Comparison of ENCODE assay signal across 23 mouse cellular contexts in the genomic region with DNA sequence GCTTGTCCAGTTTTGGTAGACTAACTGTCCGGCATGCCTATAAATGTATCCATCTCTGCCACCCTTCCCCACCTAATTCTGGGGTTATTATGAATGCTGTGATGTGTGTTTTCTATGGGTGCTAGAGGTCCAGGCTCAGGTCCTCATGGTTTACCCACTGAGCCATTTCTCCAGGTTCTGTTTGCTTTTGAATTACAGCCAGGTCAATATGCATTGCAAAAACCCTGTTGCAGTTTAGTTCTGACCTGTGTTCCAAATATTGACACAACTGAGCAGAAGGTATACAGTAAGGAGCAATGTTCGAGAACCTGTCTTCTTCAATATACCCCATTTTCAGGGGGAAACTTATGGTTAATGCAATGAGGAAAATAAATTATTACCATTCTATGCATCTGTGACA.
A peak's percentile ranks its signal among the peaks of the same experiment; 100 is the strongest.
DNase-seq lines count a peak whose midpoint lies in the region; ATAC-seq and TF ChIP-seq lines count a peak whose summit lies in the region.
"Had no signal": no experiment of that assay in that cellular context is flagged by ENCODE, and none has a peak within 500 bp of the region (broad histone marks: within the 10 kb centered on the region; RNA-seq: fewer than 3 reads in every experiment).

No protein-coding gene starts in this region.

- peak; percentile 12 for DNase-seq in heart, adult 11 months
- no peak for DNase-seq in heart, adult 18-20 months
- no peak for DNase-seq in liver
- DNase-seq in liver, postnatal 0 days: no peak
- DNase-seq: adrenal gland, adult 8-10 months; adrenal gland, postnatal 14 days; adrenal gland, postnatal 36 days; B cell, adult 2 months; cerebellum, adult 11-12 months; cerebellum, adult 2 months; cerebellum, adult 9-10 months; cerebellum, postnatal 10 days; cerebellum, postnatal 25 days had no signal

- H3K4me1 ChIP-seq in liver, embryonic 15.5 days (replicated peaks): no peaks in the 10 kb centered on the region
- no peaks in the 10 kb centered on the region; the same call in 1 of the 2 replicates for H3K4me1 ChIP-seq in liver, postnatal 0 days (ENCODE audit: insufficient read depth)
- H3K4me1 ChIP-seq: embryonic facial prominence, embryonic 10.5 days; embryonic facial prominence, embryonic 12.5 days; forebrain, embryonic 13.5 days had no signal

- ATAC-seq in liver, embryonic 15.5 days (ENCODE audit: insufficient read depth): 0 out of 2 replicates have a peak, but pooled peaks have one; percentile 15
- peak; percentile 75 for ATAC-seq in liver, postnatal 0 days
- ATAC-seq: activated CD4-positive, CD25-positive, alpha-beta regulatory T cell, adult 4 months; CD4-positive, CD25-positive, alpha-beta regulatory T cell, adult 4 months; forebrain, embryonic 13.5 days; forebrain, embryonic 15.5 days; Patski had no signal

- H3K4me2 ChIP-seq in liver, embryonic 15.5 days: no peak overlapping the region
- no peak overlapping the region for H3K4me2 ChIP-seq in liver, postnatal 0 days (ENCODE audit: low read depth, low read length)
- H3K4me2 ChIP-seq: embryonic facial prominence, embryonic 12.5 days; forebrain, embryonic 13.5 days; forebrain, embryonic 15.5 days had no signal

- H3K27ac ChIP-seq in liver, embryonic 15.5 days (replicated peaks): no peak overlapping the region
- no peak overlapping the region for H3K27ac ChIP-seq in liver, postnatal 0 days (ENCODE audit: low read depth)
- H3K27ac ChIP-seq: embryonic facial prominence, embryonic 10.5 days; embryonic facial prominence, embryonic 12.5 days; forebrain, embryonic 13.5 days; forebrain, embryonic 15.5 days had no signal

- TF ChIP-seq CTCF in liver, postnatal 0 days (IDR thresholded peaks at IDR 0.05; ENCODE audit: low read depth): no peak

- H3K9me3 ChIP-seq in liver, embryonic 15.5 days (replicated peaks): no peaks in the 10 kb centered on the region
- H3K9me3 ChIP-seq in liver, postnatal 0 days (ENCODE audit: low read length): no peaks in the 10 kb centered on the region
- H3K9me3 ChIP-seq: embryonic facial prominence, embryonic 10.5 days; embryonic facial prominence, embryonic 12.5 days; forebrain, embryonic 13.5 days; forebrain, embryonic 15.5 days; G1E had no signal

- H3K9ac ChIP-seq in liver, embryonic 15.5 days: no peak overlapping the region
- no peak overlapping the region for H3K9ac ChIP-seq in liver, postnatal 0 days (replicated peaks)
- H3K9ac ChIP-seq: embryonic facial prominence, embryonic 12.5 days; forebrain, embryonic 13.5 days; forebrain, embryonic 15.5 days had no signal

- no peaks in the 10 kb centered on the region for H3K36me3 ChIP-seq in liver, embryonic 15.5 days (replicated peaks)
- no peaks in the 10 kb centered on the region for H3K36me3 ChIP-seq in liver, postnatal 0 days (replicated peaks; ENCODE audit: insufficient read depth, low read length)
- H3K36me3 ChIP-seq: embryonic facial prominence, embryonic 10.5 days; embryonic facial prominence, embryonic 12.5 days; G1E had no signal

- H3K27me3 ChIP-seq in liver, embryonic 15.5 days: no peaks in the 10 kb centered on the region
- H3K27me3 ChIP-seq in liver, postnatal 0 days (ENCODE audit: insufficient read depth, low read length): no peaks in the 10 kb centered on the region
- H3K27me3 ChIP-seq: CH12.LX; embryonic facial prominence, embryonic 12.5 days; forebrain, embryonic 13.5 days; forebrain, embryonic 15.5 days; Patski had no signal

- no peak for TF ChIP-seq EP300 in liver, postnatal 0 days (IDR thresholded peaks at IDR 0.05; ENCODE audit: low read depth)

- 54% methylated on average over 2 of the region's 2 CpGs for WGBS in liver, embryonic 15.5 days (ENCODE audit: insufficient replicate concordance)
- 59% methylated on average over 2 of the region's 2 CpGs for WGBS in liver, postnatal 0 days (ENCODE audit: insufficient replicate concordance)

- H3K4me3 ChIP-seq in liver, embryonic 15.5 days (replicated peaks): no peak overlapping the region
- no peak overlapping the region for H3K4me3 ChIP-seq in liver, postnatal 0 days (ENCODE audit: low read depth, low read length)
- H3K4me3 ChIP-seq: embryonic facial prominence, embryonic 10.5 days; embryonic facial prominence, embryonic 12.5 days; forebrain, embryonic 13.5 days; forebrain, embryonic 15.5 days had no signal
